Mouse (Mus musculus) intestine, embryonic 14.5 days (tissue): Measurements from ENCODE around the gene Rilp. TPM values are rescaled to one million over a fixed set of nuclear protein-coding genes. Genes with fewer than 3 reads are reported as not detected.

Source experiments
- microRNA counts: library from miRNA; unstranded; fragments of <30 nt; microRNA quantifications from one replicate; lab custom pipeline; 2016
- microRNA-seq: library from miRNA; unstranded; fragments of <30 nt; microRNA quantifications from one replicate; pipeline ENCODE4, GENCODE M21; 2016
- polyA plus RNA-seq: library from polyadenylated mRNA; unstranded; fragments of >200 nt; fragmentation: Nextera tagmentation; extraction: Ambion mirVana; gene quantifications from 2 replicates; pipeline ENCODE4 v1.2.1, GENCODE M21; 2014

Gene Rilp
- polyA plus RNA-seq, 1 experiment from 2014 or later, result 0.43 TPM

MicroRNA genes within 50 kb of the gene (microRNA counts, 519-probe panel; counts per million panel counts)
- microRNA mmu-miR-22 (lab: Ali Mortazavi, UCI), result 4,573 counts per million, percentile 73 among the panel's probes with 10 or more counts

Small RNA genes lying within 50 kb of the gene (microRNA-seq; reads per million reads assigned to microRNA genes)
- gene Mir22 (2,582 reads per million, percentile 86 among the genes with 10 or more reads in this experiment), gene Mir3971 (not detected)

Other genes starting within 250 kb of the Rilp start
- 103 and 116 TPM in 2 replicates for gene Rpa1, start 161.8 kb upstream of the Rilp start, polyA plus RNA-seq
- gene Smyd4, start 161.7 kb upstream of the Rilp start, polyA plus RNA-seq, result 11.6 and 12.5 TPM in 2 replicates
- 42.0 and 47.1 TPM in 2 replicates for gene Serpinf1, start 87.4 kb upstream of the Rilp start, polyA plus RNA-seq
- gene Serpinf2, start 70.5 kb upstream of the Rilp start, polyA plus RNA-seq, result 6.8 and 8.4 TPM in 2 replicates
- gene Wdr81, start 55.4 kb upstream of the Rilp start, polyA plus RNA-seq, result 4.7 and 5.9 TPM in 2 replicates
- 22.4 and 23.1 TPM in 2 replicates for gene Tlcd2, start 48.4 kb upstream of the Rilp start, polyA plus RNA-seq
- gene Prpf8, start 23.3 kb upstream of the Rilp start, polyA plus RNA-seq, result 86.9 and 88.7 TPM in 2 replicates
- gene Scarf1, start 3.4 kb downstream of the Rilp start, polyA plus RNA-seq, result 5.4 and 6.0 TPM in 2 replicates
- 3.5 and 4.8 TPM in 2 replicates for gene Slc43a2, start 21.6 kb downstream of the Rilp start, polyA plus RNA-seq
- gene Pitpna, start 78.0 kb downstream of the Rilp start, polyA plus RNA-seq, result 76.2 and 82.1 TPM in 2 replicates
- gene Inpp5k, start 120.9 kb downstream of the Rilp start, polyA plus RNA-seq, result 23.7 and 25.1 TPM in 2 replicates
- 41.7 and 42.5 TPM in 2 replicates for gene Myo1c, start 140.4 kb downstream of the Rilp start, polyA plus RNA-seq
- gene Crk, start 169.2 kb downstream of the Rilp start, polyA plus RNA-seq, result 101 and 106 TPM in 2 replicates
- 888 and 941 TPM in 2 replicates for gene Ywhae, start 222.8 kb downstream of the Rilp start, polyA plus RNA-seq